Comparison of ENCODE assay signal across 19 mouse cellular contexts in genomic region chr15:79194946-79195345, GRCm38 (mm10). TPM values are rescaled to one million over a fixed set of nuclear protein-coding genes. Genes with fewer than 3 reads are reported as not detected.
DNase-seq lines count a peak whose midpoint lies in the region; ATAC-seq and TF ChIP-seq lines count a peak whose summit lies in the region.
"Had no signal": no experiment of that assay in that cellular context is flagged by ENCODE, and none has a peak within 500 bp of the region (broad histone marks: within the 10 kb centered on the region; RNA-seq: fewer than 3 reads in every experiment).

No protein-coding gene starts in this region.

- no peak for ATAC-seq in hindbrain, embryonic 14.5 days (ENCODE audit: low FRiP score)
- ATAC-seq in lung, embryonic 14.5 days (ENCODE audit: insufficient read depth) = no peak
- ATAC-seq in liver, embryonic 14.5 days (ENCODE audit: insufficient read depth) = peak; percentile 39; the same call in 1 of the 2 replicates
- ATAC-seq: activated CD4-positive, CD25-positive, alpha-beta regulatory T cell, adult 4 months; forebrain, embryonic 15.5 days had no signal

- peaks cover 52% of the 10 kb centered on the region for H3K4me1 ChIP-seq in hindbrain, embryonic 10.5 days (replicated peaks)
- H3K4me1 ChIP-seq in hindbrain, embryonic 14.5 days (replicated peaks; ENCODE audit: control insufficient read depth, insufficient read depth, low read length) = peaks cover 21% of the 10 kb centered on the region
- H3K4me1 ChIP-seq in lung, embryonic 14.5 days (ENCODE audit: insufficient read depth) = peaks cover 7% of the 10 kb centered on the region
- peaks cover 5% of the 10 kb centered on the region; the same call in 1 of the 2 replicates for H3K4me1 ChIP-seq in lung, adult 2 months (ENCODE audit: control insufficient read depth, insufficient read depth, low read length)
- H3K4me1 ChIP-seq in liver, embryonic 14.5 days (replicated peaks; ENCODE audit: control insufficient read depth in 2 of 2, insufficient read depth in 2 of 2, low read length in 1 of 2) = no peaks in the 10 kb centered on the region

- WGBS in hindbrain, embryonic 10.5 days = 61% methylated on average over 2 of the region's 2 CpGs
- WGBS in hindbrain, embryonic 14.5 days = 58% methylated on average over 2 of the region's 2 CpGs
- WGBS in lung, embryonic 14.5 days = 60% methylated on average over 2 of the region's 2 CpGs
- 83% methylated on average over 2 of the region's 2 CpGs for WGBS in lung, adult 2 months
- 66% methylated on average over 2 of the region's 2 CpGs for WGBS in liver, embryonic 14.5 days (ENCODE audit: insufficient replicate concordance)

- no peak for TF ChIP-seq POLR2A in lung, adult 2 months (IDR thresholded peaks at IDR 0.05; ENCODE audit: borderline replicate concordance, extremely low read depth, low read depth, low read length)

- no peak overlapping the region for H3K4me3 ChIP-seq in hindbrain, embryonic 10.5 days
- H3K4me3 ChIP-seq in hindbrain, embryonic 14.5 days (replicated peaks; ENCODE audit: low read length) = no peak overlapping the region
- no peak overlapping the region for H3K4me3 ChIP-seq in lung, embryonic 14.5 days (ENCODE audit: low read depth, low read length)
- no peak overlapping the region for H3K4me3 ChIP-seq in lung, adult 2 months (replicated peaks; ENCODE audit: extremely low read depth, low read depth, low read length)
- H3K4me3 ChIP-seq in liver, embryonic 14.5 days (ENCODE audit: insufficient read depth in 1 of 2, low read depth in 2 of 2, low read length in 2 of 2) = no peak overlapping the region
- H3K4me3 ChIP-seq: forebrain, embryonic 15.5 days; hindbrain, embryonic 12.5 days; limb, embryonic 13.5 days had no signal

- H3K4me2 ChIP-seq in hindbrain, embryonic 14.5 days (replicated peaks) = no peak overlapping the region
- H3K4me2 ChIP-seq in lung, embryonic 14.5 days = no peak overlapping the region
- H3K4me2 ChIP-seq in liver, embryonic 14.5 days (ENCODE audit: low read depth) = no peak overlapping the region
- H3K4me2 ChIP-seq: forebrain, embryonic 15.5 days; hindbrain, embryonic 12.5 days; limb, embryonic 13.5 days; midbrain, embryonic 11.5 days had no signal

- H3K36me3 ChIP-seq in hindbrain, embryonic 10.5 days = no peaks in the 10 kb centered on the region
- no peaks in the 10 kb centered on the region for H3K36me3 ChIP-seq in hindbrain, embryonic 14.5 days (replicated peaks; ENCODE audit: control insufficient read depth, insufficient read depth)
- no peaks in the 10 kb centered on the region for H3K36me3 ChIP-seq in lung, embryonic 14.5 days (ENCODE audit: insufficient read depth)
- H3K36me3 ChIP-seq in liver, embryonic 14.5 days (replicated peaks; ENCODE audit: control insufficient read depth, insufficient read depth, low read depth) = no peaks in the 10 kb centered on the region
- H3K36me3 ChIP-seq: forebrain, embryonic 15.5 days; hindbrain, embryonic 12.5 days; limb, embryonic 13.5 days had no signal

- no peak for TF ChIP-seq EP300 in liver, embryonic 14.5 days (IDR thresholded peaks at IDR 0.05; ENCODE audit: low read depth)

- peak; percentile 26 for DNase-seq in embryo, embryonic 10 days (ENCODE audit: low spot score)
- no peak for DNase-seq in embryo, embryonic 11 days
- DNase-seq in hindbrain, embryonic 10.5 days (ENCODE audit: low spot score) = peak; percentile 49
- no peak for DNase-seq in hindbrain, embryonic 14.5 days (ENCODE audit: low spot score)
- DNase-seq in lung, embryonic 14.5 days = peak; percentile 9
- no peak for DNase-seq in lung, adult 2 months
- no peak for DNase-seq in liver, embryonic 14.5 days (ENCODE audit: low read depth in 3 of 3, low spot score in 3 of 3)
- no peak for DNase-seq in spleen, postnatal 4 days (ENCODE audit: low spot score in 2 of 2)
- DNase-seq: cerebellum, adult 11-12 months; gastrocnemius, postnatal 10 days; kidney, adult 2 months; kidney, postnatal 10 days; thymus, postnatal 14 days had no signal

- peaks cover 18% of the 10 kb centered on the region for H3K27me3 ChIP-seq in hindbrain, embryonic 10.5 days (ENCODE audit: insufficient read depth, poor library complexity, severe bottlenecking)
- no peaks in the 10 kb centered on the region for H3K27me3 ChIP-seq in hindbrain, embryonic 14.5 days (ENCODE audit: control insufficient read depth, insufficient read depth, low read length)
- H3K27me3 ChIP-seq in lung, embryonic 14.5 days (ENCODE audit: insufficient read depth, low read length) = no peaks in the 10 kb centered on the region
- no peaks in the 10 kb centered on the region for H3K27me3 ChIP-seq in liver, embryonic 14.5 days (ENCODE audit: control insufficient read depth, insufficient read depth, low read length)
- H3K27me3 ChIP-seq: forebrain, embryonic 15.5 days; hindbrain, embryonic 12.5 days; limb, embryonic 13.5 days had no signal

- H3K27ac ChIP-seq in hindbrain, embryonic 10.5 days = 0 out of 2 replicates have a peak overlapping the region, but pooled peaks have one; percentile 9
- no peak overlapping the region for H3K27ac ChIP-seq in hindbrain, embryonic 14.5 days
- no peak overlapping the region for H3K27ac ChIP-seq in lung, embryonic 14.5 days (ENCODE audit: low read depth)
- H3K27ac ChIP-seq in liver, embryonic 14.5 days = no peak overlapping the region
- H3K27ac ChIP-seq: limb, embryonic 13.5 days had no signal

- no peak overlapping the region for H3K9ac ChIP-seq in hindbrain, embryonic 14.5 days
- H3K9ac ChIP-seq in lung, embryonic 14.5 days = no peak overlapping the region
- no peak overlapping the region for H3K9ac ChIP-seq in liver, embryonic 14.5 days (replicated peaks)
- H3K9ac ChIP-seq: forebrain, embryonic 15.5 days; hindbrain, embryonic 12.5 days; limb, embryonic 13.5 days had no signal

- TF ChIP-seq CTCF in lung, embryonic 14.5 days (IDR thresholded peaks at IDR 0.05; ENCODE audit: low read depth) = no peak
- no peak for TF ChIP-seq CTCF in lung, adult 2 months (IDR thresholded peaks at IDR 0.05; ENCODE audit: insufficient read depth, low read length)
- TF ChIP-seq CTCF in liver, embryonic 14.5 days (IDR thresholded peaks at IDR 0.05; ENCODE audit: low read depth) = no peak

- peaks cover 3% of the 10 kb centered on the region; the same call in 1 of the 2 replicates for H3K9me3 ChIP-seq in hindbrain, embryonic 10.5 days
- no peaks in the 10 kb centered on the region for H3K9me3 ChIP-seq in hindbrain, embryonic 14.5 days (ENCODE audit: control insufficient read depth, low read length)
- H3K9me3 ChIP-seq in lung, embryonic 14.5 days (ENCODE audit: low read depth, low read length) = no peaks in the 10 kb centered on the region
- H3K9me3 ChIP-seq in liver, embryonic 14.5 days (ENCODE audit: control insufficient read depth, low read length) = no peaks in the 10 kb centered on the region
- H3K9me3 ChIP-seq: forebrain, embryonic 15.5 days; hindbrain, embryonic 12.5 days; limb, embryonic 13.5 days had no signal

RNA-seq across cellular contexts. Expression of gene Sox10, which starts 29.9 kb away (rescaled TPM):
- 9.2 and 28.1 TPM in 2 replicates for polyA plus RNA-seq in hindbrain, embryonic 10.5 days (2016; fragmentation: Nextera tagmentation; extraction: Ambion mirVana)
- polyA plus RNA-seq in hindbrain, embryonic 14.5 days (2014; fragmentation: Nextera tagmentation; extraction: Ambion mirVana) = 8.9 and 10.3 TPM in 2 replicates
- polyA plus RNA-seq in lung, embryonic 14.5 days (2014; fragmentation: Nextera tagmentation; extraction: Ambion mirVana) = 0.37 and 0.79 TPM in 2 replicates
- polyA plus RNA-seq in lung, adult 2 months (2012; rRNA removed) = 1.4 and 3.6 TPM in 2 replicates
- 0.12 and 0.24 TPM in 2 replicates for polyA plus RNA-seq in liver, embryonic 14.5 days (2012; rRNA removed)
- 0.14 TPM in 1 of 2 replicates, not detected in the other for polyA plus RNA-seq in liver, embryonic 14.5 days (2014; fragmentation: Nextera tagmentation; extraction: Ambion mirVana)
- polyA plus RNA-seq: activated CD4-positive, CD25-positive, alpha-beta regulatory T cell, adult 4 months had no signal

RNA-seq across cellular contexts. Expression of gene Pick1, which starts 34.0 kb away (rescaled TPM):
- 45.0 and 47.8 TPM in 2 replicates for polyA plus RNA-seq in hindbrain, embryonic 10.5 days (2016; fragmentation: Nextera tagmentation; extraction: Ambion mirVana)
- polyA plus RNA-seq in hindbrain, embryonic 14.5 days (2014; fragmentation: Nextera tagmentation; extraction: Ambion mirVana) = 45.8 and 48.2 TPM in 2 replicates
- polyA plus RNA-seq in lung, embryonic 14.5 days (2014; fragmentation: Nextera tagmentation; extraction: Ambion mirVana) = 18.1 and 18.7 TPM in 2 replicates
- 21.2 and 25.9 TPM in 2 replicates for polyA plus RNA-seq in lung, adult 2 months (2012; rRNA removed)
- polyA plus RNA-seq in liver, embryonic 14.5 days (2012; rRNA removed) = 9.1 and 12.4 TPM in 2 replicates
- polyA plus RNA-seq in liver, embryonic 14.5 days (2014; fragmentation: Nextera tagmentation; extraction: Ambion mirVana) = 3.5 and 4.2 TPM in 2 replicates

RNA-seq across cellular contexts. Expression of gene Gm49486, which starts 34.2 kb away (rescaled TPM):
- polyA plus RNA-seq in hindbrain, embryonic 10.5 days (2016; fragmentation: Nextera tagmentation; extraction: Ambion mirVana) = 0.14 and 0.21 TPM in 2 replicates
- 1.1 TPM in 2 replicates for polyA plus RNA-seq in hindbrain, embryonic 14.5 days (2014; fragmentation: Nextera tagmentation; extraction: Ambion mirVana)
- polyA plus RNA-seq in lung, embryonic 14.5 days (2014; fragmentation: Nextera tagmentation; extraction: Ambion mirVana) = 0.18 and 0.53 TPM in 2 replicates
- 0.11 and 0.22 TPM in 2 replicates for polyA plus RNA-seq in lung, adult 2 months (2012; rRNA removed)
- polyA plus RNA-seq in liver, embryonic 14.5 days (2012; rRNA removed) = 0.04 and 0.06 TPM in 2 replicates
- polyA plus RNA-seq in liver, embryonic 14.5 days (2014; fragmentation: Nextera tagmentation; extraction: Ambion mirVana) = not detected in 2 replicates
- polyA plus RNA-seq: spleen, adult 2 months had no signal

RNA-seq across cellular contexts. Expression of gene 1700088E04Rik, which starts 53.9 kb away (rescaled TPM):
- polyA plus RNA-seq in hindbrain, embryonic 10.5 days (2016; fragmentation: Nextera tagmentation; extraction: Ambion mirVana) = 9.8 and 16.1 TPM in 2 replicates
- polyA plus RNA-seq in hindbrain, embryonic 14.5 days (2014; fragmentation: Nextera tagmentation; extraction: Ambion mirVana) = 18.3 and 19.1 TPM in 2 replicates
- 6.0 and 7.1 TPM in 2 replicates for polyA plus RNA-seq in lung, embryonic 14.5 days (2014; fragmentation: Nextera tagmentation; extraction: Ambion mirVana)
- 20.1 and 20.8 TPM in 2 replicates for polyA plus RNA-seq in lung, adult 2 months (2012; rRNA removed)
- polyA plus RNA-seq in liver, embryonic 14.5 days (2012; rRNA removed) = 0.19 and 0.46 TPM in 2 replicates
- 0.52 and 0.93 TPM in 2 replicates for polyA plus RNA-seq in liver, embryonic 14.5 days (2014; fragmentation: Nextera tagmentation; extraction: Ambion mirVana)

RNA-seq across cellular contexts. Expression of gene Polr2f, which starts 54.1 kb away (rescaled TPM):
- 383 and 404 TPM in 2 replicates for polyA plus RNA-seq in hindbrain, embryonic 10.5 days (2016; fragmentation: Nextera tagmentation; extraction: Ambion mirVana)
- polyA plus RNA-seq in hindbrain, embryonic 14.5 days (2014; fragmentation: Nextera tagmentation; extraction: Ambion mirVana) = 273 and 298 TPM in 2 replicates
- polyA plus RNA-seq in lung, embryonic 14.5 days (2014; fragmentation: Nextera tagmentation; extraction: Ambion mirVana) = 315 and 325 TPM in 2 replicates
- 35.2 and 38.9 TPM in 2 replicates for polyA plus RNA-seq in lung, adult 2 months (2012; rRNA removed)
- 53.9 and 112 TPM in 2 replicates for polyA plus RNA-seq in liver, embryonic 14.5 days (2012; rRNA removed)
- polyA plus RNA-seq in liver, embryonic 14.5 days (2014; fragmentation: Nextera tagmentation; extraction: Ambion mirVana) = 181 and 183 TPM in 2 replicates

Comparison
In these comparisons a context has a peak if more than half of its experiments do, and no peak if none do; other contexts are left out.
1. DNase-seq: peak in embryo, embryonic 10 days (single experiment), hindbrain, embryonic 10.5 days (single experiment) and lung, embryonic 14.5 days (single experiment); none in embryo, embryonic 11 days (single experiment), hindbrain, embryonic 14.5 days (single experiment), lung, adult 2 months (single experiment), liver, embryonic 14.5 days (0 of 3) and spleen, postnatal 4 days (0 of 2).